Mouse (Mus musculus) embryonic fibroblast, embryonic 13.5 days (primary cell): ENCODE results near the gene Entr1. TPM values are rescaled to one million over a fixed set of nuclear protein-coding genes. Genes with fewer than 3 reads are reported as not detected.
"Not testable (repeated sequence)": the region's sequence is repeated elsewhere in the genome, so short reads cannot be mapped to it uniquely, and the experiment has no call there.

Experiments used
- H3K27ac ChIP-seq: 2 replicates; pipeline ENCODE4 v1.5.1; 2012; ENCODE audit warnings: low read length, control low read depth, inconsistent platforms; ENCODE audit not compliant: insufficient read depth
- H3K4me1 ChIP-seq: 2 replicates; pipeline ENCODE4 v1.6.1; 2011; ENCODE audit warnings: low read length; ENCODE audit not compliant: control insufficient read depth, insufficient read depth
- H3K4me3 ChIP-seq: 2 replicates; pipeline ENCODE4 v1.5.1; 2011; ENCODE audit warnings: mild to moderate bottlenecking, control low read depth, low read length; ENCODE audit not compliant: insufficient read depth
- CTCF ChIP-seq: IDR thresholded peaks from 2 replicates; pipeline ENCODE4 v1.5.1; 2011; ENCODE audit warnings: mild to moderate bottlenecking, control low read depth, low read length, moderate library complexity, borderline replicate concordance; ENCODE audit not compliant: insufficient read depth
- POLR2A ChIP-seq: IDR thresholded peaks from 2 replicates; pipeline ENCODE4 v1.6.1; 2011; ENCODE audit warnings: low read depth, mild to moderate bottlenecking, control low read depth, low read length, moderate library complexity
- polyA plus RNA-seq: library from polyadenylated mRNA; stranded (reverse); fragments of >200 nt; gene quantifications from 2 replicates; pipeline ENCODE4 v1.2.4, GENCODE M21; 2011; ENCODE audit warnings: low read depth; ENCODE audit not compliant: missing spikeins, insufficient read length

The Entr1 gene
- polyA plus RNA-seq, 1 experiment = 76.1 TPM

DNA sequence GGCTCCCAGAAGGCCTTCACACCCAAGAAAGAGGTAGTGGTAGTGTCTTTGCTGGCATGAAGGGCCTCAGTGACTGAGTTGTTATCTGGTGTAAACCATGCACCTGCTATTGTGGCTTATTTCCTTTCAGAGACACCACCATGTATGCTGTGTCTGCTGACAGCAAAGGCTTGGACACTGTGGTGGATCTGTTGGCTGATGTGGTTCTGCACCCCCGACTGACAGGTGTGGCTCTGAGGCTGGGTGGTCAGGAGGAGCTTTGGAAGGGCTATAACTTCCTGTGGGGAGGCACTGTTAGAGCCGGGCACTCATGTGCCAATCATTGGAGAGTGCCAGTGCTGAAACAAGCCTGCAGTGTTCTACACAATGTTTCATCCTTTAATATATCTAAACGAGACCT is 1.8 kb upstream of the Entr1 start:
- TF ChIP-seq POLR2A (no peak), CTCF (no peak)
- H3K27ac ChIP-seq = no peak overlapping the region
- 0 out of 2 replicates have a peak, but pooled peaks cover 7% of the 10 kb centered on the region for H3K4me1 ChIP-seq
- H3K4me3 ChIP-seq = no peak overlapping the region

DNA sequence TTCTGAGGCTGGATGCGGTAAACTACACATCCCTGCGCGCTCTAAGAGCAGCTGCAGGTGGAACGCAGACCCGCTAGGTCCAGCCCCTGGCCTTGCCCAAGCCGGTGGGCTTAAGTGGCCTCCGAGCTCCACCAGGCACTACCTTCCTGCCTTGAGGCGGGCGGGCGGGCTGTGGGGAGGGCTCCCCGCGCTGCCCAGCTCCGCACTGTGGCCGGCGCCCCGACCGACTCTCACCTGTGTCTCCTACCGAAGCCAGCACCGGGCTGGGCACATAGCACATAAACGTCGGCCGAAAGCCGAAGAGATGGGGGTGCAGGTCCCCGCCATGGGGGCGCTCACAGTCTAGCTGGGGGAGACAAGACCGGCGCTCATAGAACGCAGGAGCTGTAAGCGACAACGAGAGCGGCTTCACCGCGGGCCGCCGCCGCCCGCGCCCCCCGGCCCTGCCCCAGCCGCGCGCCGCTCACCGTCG is 398 bp downstream of the Entr1 start:
- TF ChIP-seq POLR2A = no peak
- TF ChIP-seq CTCF = no peak
- H3K27ac ChIP-seq = no peak overlapping the region
- peak overlapping the region; percentile 94 for H3K4me3 ChIP-seq
- H3K4me1 ChIP-seq = 0 out of 2 replicates have a peak, but pooled peaks cover 7% of the 10 kb centered on the region

DNA sequence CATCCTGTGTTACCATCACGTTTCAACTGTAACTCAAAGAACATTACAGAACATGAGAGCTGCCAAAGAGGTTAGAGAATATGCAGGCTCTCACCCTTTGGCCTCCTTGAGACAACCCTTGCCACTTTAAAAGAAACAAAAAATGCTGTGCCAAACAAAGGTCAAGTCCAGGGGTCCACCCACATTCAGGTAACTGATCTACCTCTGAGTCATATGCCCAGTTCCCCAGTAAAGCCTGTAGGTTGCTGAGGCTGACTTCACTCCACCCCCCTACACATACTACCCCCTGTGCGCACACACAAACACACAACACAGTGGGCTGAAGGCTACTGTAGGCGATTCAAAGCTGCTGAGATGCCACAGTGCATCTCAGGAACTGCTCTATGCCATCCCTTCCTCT is 1.4 kb downstream of the Entr1 start:
- no peak for TF ChIP-seq CTCF
- no peak for TF ChIP-seq POLR2A
- Histone ChIP-seq H3K4me1 (0 out of 2 replicates have a peak, but pooled peaks cover 7% of the 10 kb centered on the region), H3K27ac (no peak overlapping the region), H3K4me3 (peak overlapping the region; percentile 94)

DNA sequence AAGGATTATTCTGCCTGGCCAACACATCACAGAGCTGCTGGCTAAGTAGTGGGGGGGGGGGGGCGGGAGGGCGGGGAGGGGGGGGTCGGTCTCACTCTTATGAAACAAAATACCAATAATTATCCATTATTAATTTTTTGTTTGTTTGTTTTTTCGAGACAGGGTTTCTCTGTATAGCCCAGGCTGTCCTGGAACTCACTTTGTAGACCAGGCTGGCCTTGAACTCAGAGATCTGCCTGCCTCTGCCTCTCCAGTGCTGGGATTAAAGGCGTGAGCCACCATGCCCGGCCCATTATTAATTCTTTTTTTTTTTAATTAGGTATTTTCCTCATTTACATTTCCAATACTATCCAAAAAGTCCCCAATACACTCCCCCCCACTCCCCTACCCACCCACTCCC is 8.2 kb downstream of the Entr1 start:
- H3K27ac ChIP-seq, H3K4me1 ChIP-seq: not testable (repeated sequence)
- H3K4me3 ChIP-seq = peak overlapping the region; percentile 74

GRCm38 (mm10) chr2:26380131-26380771 is 8.9 kb downstream of the Entr1 start, which contains the start of gene Snapc4:
Gene Snapc4, minus strand, starts transcription at chr2:26380653.
- no peak within 1 kb of the TSS for H3K27ac ChIP-seq
- TF ChIP-seq CTCF (no peak), POLR2A (peak; percentile 78)
- no peaks in the 10 kb centered on the region for H3K4me1 ChIP-seq
- peak within 1 kb of the TSS; percentile 74 for H3K4me3 ChIP-seq

DNA sequence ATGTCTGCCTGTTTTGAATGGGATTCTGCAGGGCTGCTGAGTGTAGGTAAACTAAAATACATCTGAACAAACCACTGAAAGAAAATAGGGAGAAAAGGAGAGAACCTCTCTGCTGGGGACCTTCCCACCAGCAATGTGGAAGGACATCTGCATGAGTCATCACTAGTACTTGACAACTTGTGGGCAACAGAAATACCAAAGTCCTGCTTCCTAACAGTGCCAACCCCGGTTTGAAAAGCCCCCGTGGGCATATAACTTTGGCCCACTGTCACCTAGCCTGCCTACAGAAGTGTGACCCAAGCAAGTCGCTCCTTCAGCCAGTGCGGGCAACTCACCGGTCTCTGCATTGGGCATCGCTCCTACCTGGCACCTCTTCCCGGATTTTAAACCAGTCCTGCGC is 16.7 kb downstream of the Entr1 start:
- Histone ChIP-seq H3K4me1 (peaks cover 9% of the 10 kb centered on the region), H3K27ac (no peak overlapping the region), H3K4me3 (no peak overlapping the region)
- TF ChIP-seq CTCF = no peak
- TF ChIP-seq POLR2A = no peak

DNA sequence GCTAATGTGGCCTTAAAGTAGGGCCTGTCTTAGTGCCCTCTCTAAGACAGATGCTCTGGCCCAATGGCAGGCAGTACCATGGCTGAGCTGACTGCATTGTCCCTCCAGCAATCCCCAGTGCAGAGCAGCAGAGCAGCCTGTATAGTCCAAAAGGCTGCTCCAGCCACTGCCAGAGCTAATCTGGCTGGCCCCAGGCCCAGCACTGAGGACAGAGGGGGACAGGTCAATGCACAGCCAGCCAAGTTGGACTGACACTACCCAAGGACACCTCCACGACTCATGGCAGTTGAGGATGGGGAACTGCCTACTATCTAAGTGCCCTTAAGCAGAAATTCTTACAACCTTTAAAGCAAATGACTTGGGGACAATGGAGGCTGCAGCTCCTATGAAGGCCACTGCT is 20.5 kb downstream of the Entr1 start:
- peaks cover 9% of the 10 kb centered on the region for H3K4me1 ChIP-seq
- H3K27ac ChIP-seq = no peak overlapping the region
- no peak for TF ChIP-seq POLR2A
- no peak for TF ChIP-seq CTCF
- H3K4me3 ChIP-seq = no peak overlapping the region

GRCm38 (mm10) chr2:26367911-26368310 is 21.2 kb downstream of the Entr1 start:
- peaks cover 9% of the 10 kb centered on the region for H3K4me1 ChIP-seq

DNA sequence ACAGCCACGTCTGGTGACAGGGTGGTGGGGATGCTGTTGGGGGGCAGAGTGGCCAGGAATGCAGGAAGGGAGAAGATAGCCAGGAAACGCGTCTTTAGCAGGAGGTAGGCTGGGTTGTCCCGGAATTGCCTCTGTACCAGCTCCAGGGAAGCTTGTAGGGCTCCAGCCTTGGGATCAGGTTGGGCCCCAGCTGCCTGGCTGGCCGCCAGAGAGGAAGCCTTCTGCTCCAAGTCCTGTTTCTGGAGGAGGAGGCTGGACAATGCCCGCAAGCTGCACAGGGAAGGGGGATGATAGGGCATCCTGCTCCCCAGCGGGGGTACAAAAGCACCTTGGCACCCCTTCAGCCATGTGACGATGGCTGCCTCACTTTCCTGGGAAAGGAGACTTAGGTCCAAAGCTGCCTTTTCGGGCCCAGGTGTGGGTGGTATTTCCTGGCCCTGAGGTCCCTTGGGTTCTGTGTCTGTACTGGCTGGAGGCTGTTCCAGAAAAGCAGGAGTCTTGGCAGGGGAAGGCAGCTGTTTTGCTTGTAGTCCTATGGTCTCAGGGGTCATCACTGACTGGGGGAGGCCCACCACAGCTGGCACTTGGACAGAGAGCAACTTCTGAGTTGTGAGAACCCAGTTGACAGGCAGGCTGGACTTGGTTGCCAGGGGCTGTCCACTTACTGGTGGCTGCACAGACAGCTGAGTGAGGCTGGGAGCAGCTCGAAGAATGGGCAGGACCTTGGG is 24.2 kb downstream of the Entr1 start:
- Histone ChIP-seq H3K27ac (no peak overlapping the region), H3K4me3 (no peak overlapping the region), H3K4me1 (no peaks in the 10 kb centered on the region)
- TF ChIP-seq POLR2A = no peak
- TF ChIP-seq CTCF = no peak

More at GRCm38 (mm10) chr2:26367911-26368310, 21.2 kb downstream of the Entr1 start:
- H3K4me3 ChIP-seq = no peak overlapping the region
- no peak overlapping the region for H3K27ac ChIP-seq
- no peak for TF ChIP-seq POLR2A
- no peak for TF ChIP-seq CTCF

DNA sequence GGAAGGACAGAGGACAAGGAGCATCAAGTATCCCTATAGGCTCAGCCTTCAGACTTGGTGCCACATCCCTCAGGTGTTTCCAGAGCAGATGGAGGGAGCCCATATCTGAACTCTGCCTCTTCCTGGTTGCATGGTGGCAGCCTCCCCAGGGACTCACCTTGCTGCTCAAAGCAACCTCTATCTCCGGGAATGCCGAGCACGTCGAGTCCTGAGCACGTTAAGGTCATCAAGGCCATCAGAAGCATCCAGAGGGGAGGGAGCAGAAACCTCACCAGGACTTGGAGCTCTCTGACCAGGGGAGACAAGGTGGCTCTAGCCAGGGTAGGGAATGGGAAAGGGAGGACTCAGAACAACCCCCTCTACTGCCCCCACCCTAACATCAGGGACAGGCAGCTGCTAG is 25.6 kb downstream of the Entr1 start:
- H3K4me1 ChIP-seq = no peaks in the 10 kb centered on the region
- no peak overlapping the region for H3K27ac ChIP-seq
- no peak for TF ChIP-seq CTCF
- no peak for TF ChIP-seq POLR2A
- H3K4me3 ChIP-seq = no peak overlapping the region

- TF ChIP-seq CTCF (no peak), POLR2A (no peak)
- H3K4me3 ChIP-seq = no peak overlapping the region
- H3K27ac ChIP-seq = no peak overlapping the region
- no peaks in the 10 kb centered on the region for H3K4me1 ChIP-seq
Observed at GRCm38 (mm10) chr2:26362991-26363390, 26.1 kb downstream of the Entr1 start.
